Mouse (Mus musculus): ENCODE data around the gene Ms4a12. TPM values are rescaled to one million over a fixed set of nuclear protein-coding genes. Genes with fewer than 3 reads are reported as not detected.
"Not testable (repeated sequence)": the region's sequence is repeated elsewhere in the genome, so short reads cannot be mapped to it uniquely, and the experiment has no call there.

The Ms4a12 gene
- not detected in 2 replicates for polyA plus RNA-seq (2016; fragmentation: Nextera tagmentation; extraction: Ambion mirVana)

- DNase-seq (ENCODE audit: extremely low spot score, low spot score) = no peak
- H3K9me3 ChIP-seq = no peaks in the 10 kb centered on the region
- no peak within 1 kb of the TSS for H3K27ac ChIP-seq
- H3K4me3 ChIP-seq = no peak within 1 kb of the TSS
- H3K4me1 ChIP-seq = no peaks in the 10 kb centered on the region
- H3K27me3 ChIP-seq (ENCODE audit: poor library complexity, severe bottlenecking) = no peaks in the 10 kb centered on the region
- no peaks in the 10 kb centered on the region for H3K36me3 ChIP-seq (replicated peaks)
- WGBS = 80% methylated on average over 5 of the region's 5 CpGs
Measured at GRCm38 (mm10) chr19:11232348-11232747, at the start of gene Ms4a12. Gene Ms4a12 (minus strand): TSS chr19:11232448.

GRCm38 (mm10) chr19:11280223-11280622 is 48.0 kb upstream of the Ms4a12 start:
- 85% methylated on average over 3 of the region's 3 CpGs for WGBS
- no peaks in the 10 kb centered on the region for H3K36me3 ChIP-seq (replicated peaks)
- no peak overlapping the region for H3K27ac ChIP-seq
- H3K9me3 ChIP-seq = no peaks in the 10 kb centered on the region
- no peaks in the 10 kb centered on the region for H3K27me3 ChIP-seq (ENCODE audit: poor library complexity, severe bottlenecking)
- no peak for DNase-seq (ENCODE audit: extremely low spot score, low spot score)
- no peaks in the 10 kb centered on the region for H3K4me1 ChIP-seq
- H3K4me3 ChIP-seq = no peak overlapping the region

- H3K27ac ChIP-seq = no peak overlapping the region
- DNase-seq (ENCODE audit: extremely low spot score, low spot score) = no peak
- no peak overlapping the region for H3K4me3 ChIP-seq
- 83% methylated on average over 5 of the region's 5 CpGs for WGBS
- H3K4me1 ChIP-seq = no peaks in the 10 kb centered on the region
- H3K36me3 ChIP-seq (replicated peaks) = no peaks in the 10 kb centered on the region
- H3K9me3 ChIP-seq = no peaks in the 10 kb centered on the region
- no peaks in the 10 kb centered on the region for H3K27me3 ChIP-seq (ENCODE audit: poor library complexity, severe bottlenecking)
Measured at GRCm38 (mm10) chr19:11276431-11276830, 44.2 kb upstream of the Ms4a12 start.

GRCm38 (mm10) chr19:11266956-11267355 is 34.7 kb upstream of the Ms4a12 start:
- H3K36me3 ChIP-seq (replicated peaks) = no peaks in the 10 kb centered on the region
- DNase-seq (ENCODE audit: extremely low spot score, low spot score) = no peak
- H3K27ac ChIP-seq = no peak overlapping the region
- no peaks in the 10 kb centered on the region for H3K4me1 ChIP-seq
- no peaks in the 10 kb centered on the region for H3K9me3 ChIP-seq
- no peak overlapping the region for H3K4me3 ChIP-seq
- 78% methylated on average over 4 of the region's 4 CpGs for WGBS
- H3K27me3 ChIP-seq (ENCODE audit: poor library complexity, severe bottlenecking) = no peaks in the 10 kb centered on the region

GRCm38 (mm10) chr19:11266052-11266845 is 34.0 kb upstream of the Ms4a12 start, which contains the start of gene Ms4a1:
Gene Ms4a1 (minus strand): TSS chr19:11266241.
- Histone ChIP-seq H3K9me3 (no peaks in the 10 kb centered on the region), H3K4me1 (no peaks in the 10 kb centered on the region), H3K4me3 (no peak within 1 kb of the TSS), H3K36me3 (replicated peaks) (no peaks in the 10 kb centered on the region), H3K27ac (no peak within 1 kb of the TSS), H3K27me3 (ENCODE audit: poor library complexity, severe bottlenecking) (no peaks in the 10 kb centered on the region)
- no peak for DNase-seq (ENCODE audit: extremely low spot score, low spot score)
- WGBS = 90% methylated on average over 8 of the region's 8 CpGs

GRCm38 (mm10) chr19:11264602-11265185 is 32.4 kb upstream of the Ms4a12 start:
- no peaks in the 10 kb centered on the region for H3K27me3 ChIP-seq (ENCODE audit: poor library complexity, severe bottlenecking)
- no peak overlapping the region for H3K27ac ChIP-seq
- H3K4me3 ChIP-seq = no peak overlapping the region
- H3K4me1 ChIP-seq = no peaks in the 10 kb centered on the region
- no peaks in the 10 kb centered on the region for H3K36me3 ChIP-seq (replicated peaks)
- 85% methylated on average over 9 of the region's 9 CpGs for WGBS
- DNase-seq (ENCODE audit: extremely low spot score, low spot score) = no peak
- no peaks in the 10 kb centered on the region for H3K9me3 ChIP-seq

- WGBS = 89% methylated on average over 3 of the region's 3 CpGs
- DNase-seq (ENCODE audit: extremely low spot score, low spot score) = no peak
- Histone ChIP-seq H3K36me3 (replicated peaks) (no peaks in the 10 kb centered on the region), H3K27ac (no peak overlapping the region), H3K27me3 (ENCODE audit: poor library complexity, severe bottlenecking) (no peaks in the 10 kb centered on the region), H3K9me3 (no peaks in the 10 kb centered on the region), H3K4me1 (no peaks in the 10 kb centered on the region), H3K4me3 (no peak overlapping the region)
Measured at GRCm38 (mm10) chr19:11263549-11263948, 31.3 kb upstream of the Ms4a12 start.

GRCm38 (mm10) chr19:11262932-11263331 is 30.7 kb upstream of the Ms4a12 start:
- not testable (repeated sequence) for H3K4me3 ChIP-seq; H3K27me3 ChIP-seq (ENCODE audit: poor library complexity, severe bottlenecking); DNase-seq (ENCODE audit: extremely low spot score, low spot score); H3K4me1 ChIP-seq; H3K36me3 ChIP-seq (replicated peaks); H3K27ac ChIP-seq; H3K9me3 ChIP-seq
- 83% methylated on average over 4 of the region's 4 CpGs for WGBS

- Histone ChIP-seq H3K9me3 (no peaks in the 10 kb centered on the region), H3K27ac (no peak overlapping the region), H3K4me1 (no peaks in the 10 kb centered on the region), H3K4me3 (no peak overlapping the region), H3K27me3 (ENCODE audit: poor library complexity, severe bottlenecking) (no peaks in the 10 kb centered on the region), H3K36me3 (replicated peaks) (no peaks in the 10 kb centered on the region)
- WGBS = 96% methylated on average over 2 of the region's 2 CpGs
- DNase-seq (ENCODE audit: extremely low spot score, low spot score) = no peak
Measured at GRCm38 (mm10) chr19:11261522-11261921, 29.3 kb upstream of the Ms4a12 start.

- Histone ChIP-seq H3K4me3 (no peak overlapping the region), H3K4me1 (no peaks in the 10 kb centered on the region), H3K36me3 (replicated peaks) (no peaks in the 10 kb centered on the region), H3K27ac (no peak overlapping the region), H3K27me3 (ENCODE audit: poor library complexity, severe bottlenecking) (no peaks in the 10 kb centered on the region), H3K9me3 (no peaks in the 10 kb centered on the region)
- no peak for DNase-seq (ENCODE audit: extremely low spot score, low spot score)
Measured at GRCm38 (mm10) chr19:11244230-11244629, 12.0 kb upstream of the Ms4a12 start.

- WGBS = 63% methylated on average over 5 of the region's 5 CpGs
Measured at GRCm38 (mm10) chr19:11242560-11242959, 10.3 kb upstream of the Ms4a12 start.

GRCm38 (mm10) chr19:11235820-11236219 is 3.6 kb upstream of the Ms4a12 start:
- DNase-seq (ENCODE audit: extremely low spot score, low spot score) = no peak
- H3K36me3 ChIP-seq (replicated peaks) = no peaks in the 10 kb centered on the region
- no peaks in the 10 kb centered on the region for H3K27me3 ChIP-seq (ENCODE audit: poor library complexity, severe bottlenecking)
- no peaks in the 10 kb centered on the region for H3K9me3 ChIP-seq
- no peak overlapping the region for H3K4me3 ChIP-seq
- H3K27ac ChIP-seq = no peak overlapping the region
- no peaks in the 10 kb centered on the region for H3K4me1 ChIP-seq

More at GRCm38 (mm10) chr19:11242560-11242959, 10.3 kb upstream of the Ms4a12 start:
- no peak for DNase-seq (ENCODE audit: extremely low spot score, low spot score)
- Histone ChIP-seq H3K27me3 (ENCODE audit: poor library complexity, severe bottlenecking) (no peaks in the 10 kb centered on the region), H3K27ac (no peak overlapping the region), H3K36me3 (replicated peaks) (no peaks in the 10 kb centered on the region), H3K4me1 (no peaks in the 10 kb centered on the region), H3K4me3 (no peak overlapping the region), H3K9me3 (no peaks in the 10 kb centered on the region)

GRCm38 (mm10) chr19:11234921-11235735 is 2.9 kb upstream of the Ms4a12 start:
- WGBS = 78% methylated on average over 5 of the region's 5 CpGs
- DNase-seq (ENCODE audit: extremely low spot score, low spot score) = no peak

More at GRCm38 (mm10) chr19:11234921-11235735, 2.9 kb upstream of the Ms4a12 start:
- Histone ChIP-seq H3K9me3 (no peaks in the 10 kb centered on the region), H3K4me1 (no peaks in the 10 kb centered on the region), H3K4me3 (no peak overlapping the region), H3K27ac (no peak overlapping the region), H3K27me3 (ENCODE audit: poor library complexity, severe bottlenecking) (no peaks in the 10 kb centered on the region), H3K36me3 (replicated peaks) (no peaks in the 10 kb centered on the region)
